Mouse (Mus musculus): ENCODE data around the gene Ctse. TPM values are rescaled to one million over a fixed set of nuclear protein-coding genes. Genes with fewer than 3 reads are reported as not detected.
A peak's percentile ranks its signal among the peaks of the same experiment; 100 is the strongest.

Gene Ctse
- total RNA-seq, 2 experiments from 2014 or later: 0.81 to 2.1 TPM

DNA sequence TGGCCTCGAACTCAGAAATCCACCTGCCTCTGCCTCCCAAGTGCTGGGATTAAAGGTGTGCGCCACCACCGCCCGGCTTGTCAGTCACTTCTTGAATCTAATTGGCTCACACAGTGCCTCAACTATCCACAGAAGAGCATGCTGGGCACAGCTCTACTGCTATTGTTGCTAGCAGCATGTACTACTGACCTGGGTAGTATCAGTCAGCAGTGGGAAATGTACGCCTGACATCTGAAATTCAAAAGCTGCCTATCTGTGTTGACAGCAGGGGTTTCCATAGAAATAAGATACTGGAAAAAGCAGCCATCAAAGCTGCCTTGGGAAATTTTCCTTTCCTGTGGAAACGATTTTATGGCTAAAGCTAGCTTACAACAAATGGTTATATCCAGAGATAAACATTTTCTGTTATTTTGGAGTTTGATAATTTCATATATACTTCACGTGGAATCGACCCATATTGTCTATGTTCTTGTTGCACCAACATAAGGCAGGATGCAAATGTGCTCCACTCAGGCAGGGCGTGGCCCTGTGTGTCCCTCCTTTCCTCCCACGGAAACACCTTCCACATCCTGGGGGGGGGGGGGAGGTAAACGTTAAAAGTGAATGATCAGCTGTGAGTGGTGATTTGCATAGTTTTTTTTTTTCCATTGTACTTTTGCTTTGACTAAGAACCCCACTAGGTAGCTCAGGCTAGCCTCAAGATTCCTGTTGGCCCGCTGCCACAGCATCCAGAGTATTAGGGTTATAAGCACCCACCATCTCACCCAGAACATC lies 14.8 kb downstream of the Ctse start:
- DNase-seq: no peak

DNA sequence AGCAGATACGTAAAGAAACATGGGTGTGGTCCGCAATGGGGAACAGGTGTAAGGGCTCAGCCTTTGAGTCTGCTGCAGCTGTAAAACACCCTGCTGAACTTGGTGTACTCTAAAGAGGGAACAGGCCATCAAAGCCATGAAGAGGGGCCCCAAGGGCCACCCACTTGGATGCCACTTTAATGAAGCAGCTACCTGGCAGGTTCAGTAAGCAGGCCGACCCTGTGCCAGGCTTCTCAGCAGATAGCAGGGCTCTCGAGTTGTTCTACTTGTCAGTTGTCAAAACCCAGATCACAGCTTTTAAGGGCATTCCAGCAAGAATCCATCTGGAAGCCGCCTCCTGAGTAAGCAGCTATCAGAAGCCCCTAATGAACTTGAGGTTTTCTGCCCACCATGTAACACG lies 17.5 kb downstream of the Ctse start:
- DNase-seq: no peak

DNA sequence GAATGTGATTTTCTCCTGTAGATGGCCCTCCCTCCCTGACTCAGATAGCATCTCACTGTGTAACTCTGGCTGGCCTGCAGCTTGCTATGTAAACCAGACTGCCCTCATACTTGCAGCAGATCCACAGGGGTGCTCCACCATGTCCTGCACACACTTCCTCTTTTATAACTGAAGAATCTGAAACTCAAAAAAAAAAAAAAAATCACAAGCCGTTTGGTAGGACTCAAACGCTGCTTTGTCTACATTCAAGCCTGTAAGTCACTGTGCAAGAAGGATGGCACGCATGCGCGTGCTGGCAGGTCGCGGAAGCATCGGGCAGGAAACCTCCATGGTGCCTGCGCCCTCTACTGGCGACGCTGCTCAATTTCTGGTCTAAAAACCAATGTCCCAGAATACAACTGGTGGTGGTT lies 19.8 kb downstream of the Ctse start:
- peak; percentile 94 for DNase-seq

DNA sequence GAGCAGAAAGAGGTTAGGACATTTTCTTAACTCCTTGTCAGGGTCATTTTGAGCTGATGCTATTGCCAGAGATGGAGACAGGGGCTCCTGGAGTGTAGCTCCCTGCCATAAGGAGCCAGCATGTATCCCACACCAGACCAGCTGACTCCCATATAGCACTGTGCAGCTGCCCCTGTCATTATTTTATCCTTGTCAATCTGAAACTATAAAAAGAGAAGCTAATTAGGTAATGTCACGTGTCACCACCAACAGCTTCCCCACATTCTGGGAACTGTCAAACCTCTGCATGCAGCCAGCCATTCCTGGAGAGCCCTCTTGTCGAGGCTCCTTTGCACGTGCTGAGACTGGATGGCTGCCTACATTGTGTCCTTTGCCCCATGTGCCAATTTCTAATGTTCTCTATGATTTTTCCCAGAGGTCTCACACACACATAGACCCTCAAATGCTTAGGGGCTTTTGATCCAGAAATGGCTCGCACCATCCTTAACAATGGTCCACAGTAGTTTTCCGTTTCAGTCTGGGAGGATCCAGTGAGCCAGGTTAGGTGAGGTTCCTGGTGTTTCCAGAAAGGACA lies 21.5 kb downstream of the Ctse start:
- DNase-seq: no peak

DNA sequence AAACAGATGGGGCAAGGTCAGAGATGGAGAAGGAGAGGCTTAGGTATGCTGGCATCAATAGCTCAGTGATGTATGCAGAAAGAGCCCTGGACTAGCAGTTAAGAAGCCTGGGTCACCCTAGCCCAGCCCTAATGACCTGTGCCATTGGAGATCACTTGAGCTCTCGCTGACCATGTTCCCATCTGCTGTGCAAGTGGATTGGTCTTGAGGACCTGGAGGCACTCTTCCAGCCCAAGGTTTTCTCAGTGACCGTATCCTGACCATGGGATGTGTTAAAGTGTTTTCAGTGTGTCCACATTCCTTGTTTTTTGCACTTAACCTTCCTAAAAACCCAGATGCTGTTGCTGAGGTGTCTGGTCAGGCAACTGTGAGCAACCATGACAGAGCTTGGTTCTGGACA lies 22.2 kb downstream of the Ctse start:
- no peak for DNase-seq

DNA sequence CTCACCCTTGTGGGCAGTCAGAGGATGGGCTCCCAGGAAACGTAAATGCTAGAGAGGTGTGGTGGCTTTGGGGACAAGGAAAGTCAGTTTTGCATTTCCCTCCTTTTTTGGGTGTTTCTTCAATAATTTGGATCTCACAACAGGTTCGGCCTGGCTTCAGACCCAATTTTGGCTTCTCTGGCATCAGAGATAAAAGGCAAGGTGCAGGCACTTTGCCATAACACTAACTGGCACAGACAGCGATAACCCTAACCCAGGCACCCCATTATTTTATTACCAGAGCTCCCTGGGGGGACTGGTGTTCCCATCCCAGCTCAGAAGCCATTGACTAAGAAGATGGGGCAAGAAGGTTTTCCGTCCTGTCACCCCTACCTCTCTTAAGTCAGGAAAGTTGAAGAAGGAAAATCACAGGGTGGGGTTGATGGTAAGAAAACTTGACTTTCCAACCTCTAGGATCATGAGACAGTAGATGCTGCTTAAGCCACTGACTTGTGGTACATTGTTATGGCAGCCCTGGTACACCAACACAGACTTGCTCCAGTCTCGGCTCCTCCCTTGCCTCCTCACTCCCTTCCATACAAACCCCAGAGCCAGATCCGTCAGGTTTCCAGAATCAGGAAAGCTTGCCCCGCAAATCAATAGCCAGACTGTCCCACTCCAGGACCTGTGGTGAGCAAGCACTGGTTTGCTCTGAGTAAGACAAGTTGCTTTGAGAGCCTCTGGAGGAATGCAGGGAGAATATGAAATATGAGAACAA lies 22.8 kb downstream of the Ctse start:
- DNase-seq: no peak

DNA sequence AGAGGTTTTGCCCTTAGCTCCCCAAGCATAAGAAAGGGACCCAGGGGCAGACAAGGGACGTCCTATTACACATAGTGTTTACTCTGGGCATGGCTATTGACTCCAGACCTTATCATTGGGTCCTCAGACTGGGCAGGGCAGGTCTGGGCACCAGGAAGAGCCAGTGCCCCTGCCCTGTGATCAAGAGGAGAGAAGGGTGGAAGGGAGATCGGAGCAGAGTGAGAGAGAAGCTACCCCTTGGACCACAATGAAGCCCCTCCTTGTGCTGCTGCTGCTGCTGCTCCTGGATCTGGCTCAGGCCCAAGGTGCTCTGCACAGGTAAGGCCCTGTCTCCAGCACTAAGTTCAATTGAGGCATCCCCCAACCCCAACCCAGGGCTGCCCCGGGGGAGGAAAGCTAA lies 23.6 kb downstream of the Ctse start:
- no peak for DNase-seq

DNA sequence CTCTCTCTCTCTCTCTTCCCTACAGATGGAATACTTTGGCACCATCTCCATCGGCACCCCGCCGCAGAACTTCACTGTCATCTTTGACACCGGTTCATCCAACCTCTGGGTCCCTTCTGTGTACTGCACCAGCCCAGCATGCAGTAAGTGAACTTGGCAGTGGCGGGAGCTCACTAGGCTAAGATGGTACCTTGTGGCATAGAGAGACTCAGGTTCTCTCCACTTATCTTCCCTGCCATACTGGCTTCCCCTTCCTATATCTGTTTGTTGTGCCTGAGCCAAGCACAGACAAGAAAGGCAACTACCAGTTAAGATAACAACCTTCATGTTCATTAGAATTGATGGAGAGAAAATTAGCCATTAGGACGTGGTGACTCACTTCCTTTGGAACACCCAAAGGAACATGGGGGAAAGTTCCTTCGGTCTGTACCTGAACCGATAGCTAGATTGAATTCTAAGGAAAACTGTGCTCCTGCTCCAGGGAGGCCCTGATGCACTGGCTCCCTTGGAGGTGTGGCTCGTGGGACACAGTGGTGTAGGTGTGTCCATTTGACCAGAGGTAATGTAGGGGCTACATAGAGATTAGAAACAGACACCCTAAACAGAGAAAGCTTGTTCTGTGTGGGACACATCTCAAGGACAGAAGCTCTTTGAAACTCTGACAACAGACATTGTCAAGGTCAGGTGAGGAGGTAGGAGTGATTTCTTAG lies 25.3 kb downstream of the Ctse start:
- DNase-seq: no peak

DNA sequence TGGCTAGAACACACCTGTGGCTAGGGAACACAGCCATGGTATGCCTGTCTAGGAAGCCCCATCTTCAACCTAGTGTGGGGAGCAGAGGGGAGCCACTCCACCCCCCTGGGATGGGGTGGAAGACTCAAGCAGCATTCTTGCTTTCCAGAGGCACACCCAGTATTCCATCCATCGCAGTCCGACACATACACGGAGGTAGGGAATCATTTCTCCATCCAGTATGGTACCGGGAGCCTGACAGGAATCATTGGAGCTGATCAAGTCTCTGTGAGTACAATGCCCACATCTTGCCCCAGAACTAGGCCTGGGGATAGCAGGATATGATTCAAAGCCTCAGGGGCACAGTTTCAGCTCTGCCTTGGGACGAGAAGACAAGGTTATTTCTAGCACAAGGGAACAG lies 26.0 kb downstream of the Ctse start:
- DNase-seq: no peak

DNA sequence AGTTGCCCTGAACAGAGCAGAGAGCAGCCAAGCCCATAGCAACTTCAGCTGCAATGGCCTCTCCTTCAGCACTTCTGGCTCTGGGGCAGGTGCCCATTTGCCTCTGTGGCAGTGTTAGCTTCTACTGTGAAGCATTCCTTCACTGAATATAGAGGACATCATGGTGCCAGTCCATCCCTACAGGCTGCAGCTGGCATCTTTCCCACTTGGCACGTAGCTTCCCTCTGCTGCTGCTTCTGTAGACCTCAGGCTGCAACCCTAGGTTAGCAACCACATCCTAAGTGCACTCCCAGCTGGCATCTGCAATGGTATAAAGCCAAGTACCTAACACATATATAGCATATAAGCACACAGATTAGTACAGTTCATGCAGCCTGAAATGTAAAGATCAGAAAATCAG lies 27.8 kb downstream of the Ctse start:
- DNase-seq: peak; percentile 48

DNA sequence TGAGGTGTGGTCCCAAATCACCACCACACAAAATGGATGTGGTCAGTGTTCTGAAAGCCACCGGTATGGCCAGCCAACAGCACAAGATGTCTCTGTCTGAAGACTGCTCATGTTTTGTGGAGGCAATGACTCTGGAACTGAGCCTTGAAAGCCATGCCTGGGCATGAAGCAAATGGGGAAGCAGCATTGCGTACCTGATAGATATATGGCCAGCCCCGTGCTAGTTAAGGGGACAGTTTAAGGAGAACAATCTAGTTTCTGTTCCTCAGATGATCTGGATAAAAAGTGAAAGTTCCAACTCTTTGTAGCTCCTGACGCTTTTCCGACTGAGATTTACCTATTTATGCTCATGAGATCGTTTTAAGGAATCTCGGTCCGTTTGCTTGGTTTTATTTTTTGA lies 33.0 kb downstream of the Ctse start:
- DNase-seq: no peak

DNA sequence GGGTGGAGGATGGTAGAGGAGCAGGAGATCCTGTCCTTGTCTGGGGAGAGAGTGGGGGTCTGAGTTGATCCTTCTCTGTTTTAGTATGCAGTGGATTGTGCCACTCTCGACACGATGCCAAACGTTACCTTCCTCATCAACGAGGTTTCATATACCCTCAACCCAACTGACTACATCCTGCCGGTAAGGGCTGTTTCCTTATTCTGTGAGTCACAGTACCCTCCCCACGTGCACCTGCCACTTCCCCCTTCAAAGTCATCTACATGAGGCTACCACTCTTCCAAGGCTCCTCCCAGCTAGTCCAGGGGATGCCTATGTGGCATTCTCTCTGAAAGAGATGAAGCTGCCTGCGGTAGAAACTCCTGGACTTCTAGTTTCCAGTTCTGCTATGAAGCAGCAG lies 34.3 kb downstream of the Ctse start:
- DNase-seq: no peak

DNA sequence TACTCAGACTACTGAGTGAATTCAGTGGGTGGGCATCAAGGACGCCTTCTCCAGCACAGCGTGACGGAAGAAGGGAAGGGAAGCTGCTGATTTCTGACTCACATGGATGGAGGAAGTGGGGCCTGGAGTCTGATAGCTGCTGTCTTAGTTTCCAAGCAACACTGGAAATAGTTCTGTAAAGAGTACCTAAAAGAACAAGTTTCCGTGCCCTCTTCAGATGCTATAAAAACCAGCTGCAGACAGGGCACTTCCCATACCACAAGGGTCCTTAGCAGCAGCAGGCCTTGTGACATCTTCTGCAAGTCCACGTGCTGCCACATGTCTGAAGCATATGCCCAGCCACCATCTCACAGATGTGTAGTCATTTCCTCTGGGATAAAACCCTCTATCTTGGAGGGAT lies 41.5 kb downstream of the Ctse start:
- no peak for DNase-seq

DNA sequence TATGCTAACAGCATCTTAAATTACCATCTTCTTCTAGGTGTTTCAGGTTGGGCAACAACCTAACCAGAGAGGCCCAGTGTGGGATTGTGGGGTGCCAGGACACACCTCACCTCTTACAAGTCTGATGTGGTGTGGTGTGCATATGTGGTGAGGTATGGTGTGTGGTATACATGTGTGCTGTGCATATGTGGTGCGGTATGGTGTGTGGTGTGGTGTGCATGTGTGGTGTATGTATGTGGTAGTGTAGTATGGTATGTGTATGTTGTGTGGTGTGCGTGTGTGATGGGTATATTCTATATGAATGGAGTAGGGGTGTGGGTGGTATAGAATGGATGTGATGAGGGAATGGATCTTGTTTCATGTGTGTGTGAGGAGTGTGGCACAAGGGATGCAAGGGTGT lies 49.6 kb downstream of the Ctse start:
- DNase-seq: no peak

DNA sequence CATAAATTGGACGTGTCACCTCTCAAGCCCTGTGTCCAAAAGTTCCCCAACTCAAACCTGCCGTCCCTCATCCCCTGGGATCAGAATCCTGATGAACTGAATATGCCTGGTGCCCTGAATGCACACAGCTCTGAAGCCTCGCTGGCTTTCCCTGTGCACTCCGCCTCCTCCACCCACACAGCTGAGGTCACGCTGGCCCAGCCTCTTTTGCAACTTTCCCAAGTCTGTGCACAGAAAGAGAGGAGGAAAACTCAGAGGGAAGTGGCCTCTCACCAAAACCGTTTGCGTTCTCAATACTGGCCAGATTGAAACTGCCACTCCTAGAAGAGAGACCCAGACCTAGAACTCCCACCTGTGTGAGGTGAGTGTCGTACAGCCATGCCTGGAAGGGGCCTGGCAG lies 50.4 kb downstream of the Ctse start, which contains the start of gene Rab7b:
TSS of gene Rab7b (plus strand) at position 221 of the 400 bp plus-strand sequence.
- peak; percentile 69 for DNase-seq

DNA sequence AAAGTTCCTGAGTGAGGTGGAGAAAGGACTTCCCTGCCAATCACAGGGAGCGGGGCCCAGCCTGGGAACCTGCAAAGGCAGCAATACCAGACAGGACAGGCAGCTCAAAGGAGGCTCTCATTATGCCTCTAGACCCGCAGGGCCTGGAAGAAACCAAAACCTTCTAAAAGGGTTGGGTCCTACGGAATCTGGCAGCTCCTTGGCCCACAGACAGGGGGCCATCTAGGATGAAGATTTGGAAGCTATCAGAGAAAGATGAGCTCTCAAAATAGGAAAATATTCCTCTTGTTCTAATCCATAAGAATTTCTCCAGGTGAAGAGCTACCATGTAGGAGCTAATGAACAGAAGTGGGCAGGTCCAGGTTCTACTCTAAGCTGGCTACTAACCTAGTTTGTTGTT lies 50.9 kb downstream of the Ctse start:
- DNase-seq: no peak

DNA sequence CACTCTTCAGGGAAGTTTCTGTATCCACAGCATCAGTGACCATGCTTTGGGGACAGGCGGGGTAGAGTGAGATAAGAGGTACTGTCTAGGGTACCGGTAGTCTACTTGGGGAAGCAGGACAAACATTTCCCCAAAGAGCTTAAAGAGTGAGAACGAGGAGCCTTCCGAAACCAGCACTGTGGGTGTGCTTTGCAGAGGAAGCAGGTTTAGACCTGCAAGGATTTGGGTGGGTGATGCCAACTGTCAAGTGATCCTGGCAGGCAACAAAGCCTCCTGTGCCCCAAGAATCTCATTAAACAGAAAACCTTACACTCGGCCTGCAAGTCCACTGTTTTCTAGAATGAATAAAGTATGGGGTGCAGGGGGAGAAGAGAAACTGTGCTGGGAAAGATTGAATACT lies 51.8 kb downstream of the Ctse start:
- no peak for DNase-seq

DNA sequence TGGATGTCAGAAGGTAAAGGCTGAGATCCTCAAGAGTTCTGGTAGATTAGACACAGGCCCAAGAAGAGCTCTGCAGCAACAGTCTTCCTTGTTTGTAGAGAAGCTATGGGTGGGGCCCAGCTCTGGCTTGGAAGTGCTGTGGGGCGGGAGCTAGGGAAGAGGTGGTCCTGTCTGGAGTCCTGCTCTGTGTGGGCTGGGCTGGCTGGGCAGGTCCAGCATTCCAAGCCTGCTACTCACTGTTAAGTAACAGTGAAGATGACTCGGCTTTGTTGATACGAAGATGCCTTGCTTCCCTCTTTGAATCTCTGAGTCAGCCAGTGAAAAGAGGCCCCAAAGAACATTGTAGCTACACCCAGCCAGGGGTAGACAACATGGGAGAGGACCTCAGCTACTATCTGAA lies 52.3 kb downstream of the Ctse start:
- DNase-seq: peak; percentile 69

DNA sequence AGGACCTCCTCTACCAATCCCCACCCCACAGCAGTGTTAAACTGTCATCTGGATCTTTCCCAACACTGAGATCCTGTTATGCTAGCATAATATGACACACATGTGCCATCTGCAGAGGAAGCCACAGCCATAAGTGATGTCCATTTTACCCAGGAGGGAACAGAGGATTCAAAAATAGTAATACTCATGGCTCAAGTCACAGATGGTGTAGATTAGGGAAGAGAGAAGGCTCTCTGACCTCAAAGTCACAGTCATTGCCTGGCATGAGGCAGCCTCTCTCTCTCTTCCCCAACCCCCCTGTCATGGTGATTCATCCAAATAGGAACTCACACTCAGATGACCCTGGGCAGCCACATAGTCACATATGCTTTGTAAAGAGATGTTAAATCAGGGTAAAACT lies 53.2 kb downstream of the Ctse start:
- no peak for DNase-seq

DNA sequence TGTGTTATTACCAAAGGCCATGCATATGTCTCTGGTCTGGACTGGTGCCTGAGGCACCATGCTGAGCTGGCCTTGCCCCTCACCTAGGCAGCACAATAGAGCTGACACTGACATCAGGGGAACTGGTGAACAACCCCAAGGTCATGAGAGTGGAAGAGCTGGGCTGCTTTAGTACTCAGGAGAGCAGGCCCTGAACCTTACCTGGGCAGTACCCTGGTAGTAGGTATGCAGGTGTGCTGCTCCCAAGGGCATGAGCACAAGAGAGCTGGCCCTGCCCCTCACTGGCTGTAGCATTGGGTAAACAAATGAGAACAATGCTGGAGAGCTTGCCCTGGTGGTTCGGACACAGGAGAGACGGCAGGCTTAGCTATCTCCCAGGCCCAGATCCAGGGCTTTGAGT lies 57.2 kb downstream of the Ctse start:
- DNase-seq: no peak

DNA sequence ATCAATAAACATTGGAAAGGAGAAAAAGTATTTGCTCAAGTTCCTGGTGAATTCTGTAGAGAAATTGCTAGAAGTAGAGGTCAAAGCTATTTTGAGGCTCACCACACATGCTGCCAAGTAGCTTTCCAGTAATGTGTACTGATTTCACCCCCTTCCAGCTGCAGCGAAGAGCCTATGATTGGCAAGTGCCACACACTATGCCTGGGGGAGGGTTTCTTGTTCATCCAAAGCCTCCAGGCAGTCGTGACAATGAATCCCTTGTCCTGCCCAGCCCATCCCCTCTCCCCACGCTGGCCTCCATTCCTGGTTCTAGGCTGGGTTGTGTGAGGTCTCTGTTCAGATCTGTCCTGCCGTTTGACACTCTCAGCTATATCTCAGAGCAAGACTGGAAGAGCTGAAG lies 58.2 kb downstream of the Ctse start:
- peak; percentile 40 for DNase-seq

DNA sequence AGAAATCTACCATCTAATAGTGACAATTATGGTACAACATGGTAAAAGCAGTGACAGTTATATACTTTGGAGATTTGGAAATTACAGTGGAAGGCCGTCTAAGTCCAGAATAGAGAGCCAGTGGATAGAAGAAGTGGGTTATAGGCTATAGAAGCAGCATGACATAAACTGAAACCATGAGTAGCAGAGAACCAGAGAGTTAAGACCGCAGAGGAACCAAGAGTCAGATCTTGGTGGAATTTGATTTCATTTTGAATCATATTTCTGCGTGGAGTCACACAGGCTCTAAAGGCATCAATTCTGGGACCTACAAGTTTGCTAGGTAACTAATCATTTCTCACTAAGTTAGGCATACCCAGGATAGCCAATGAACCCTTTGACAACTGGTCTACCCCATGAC lies 60.7 kb downstream of the Ctse start:
- no peak for DNase-seq

DNA sequence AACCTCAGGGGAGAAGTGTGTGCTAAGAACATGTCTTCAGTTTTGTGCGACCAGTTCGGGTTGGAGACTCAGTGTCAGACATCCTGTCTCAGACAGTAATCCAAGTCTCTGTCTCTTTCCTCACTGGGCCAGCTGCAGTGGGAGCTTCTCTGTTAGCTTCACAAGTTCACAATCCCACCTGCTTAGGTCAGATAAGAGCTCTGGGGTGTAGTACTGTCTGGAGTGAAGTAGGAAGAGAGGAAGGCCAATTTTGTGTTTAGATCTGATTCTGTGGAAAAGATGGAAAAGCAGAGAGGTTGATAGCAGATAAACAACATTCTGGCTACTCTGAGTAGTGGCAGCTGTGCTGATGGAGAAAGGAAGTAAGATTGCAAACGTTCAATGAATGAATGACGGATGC lies 61.5 kb downstream of the Ctse start:
- no peak for DNase-seq

All from heart, postnatal 4 days (tissue).